Mouse (Mus musculus): ENCODE measurements around the gene Lcn3. TPM values are rescaled to one million over a fixed set of nuclear protein-coding genes. Genes with fewer than 3 reads are reported as not detected.
"Not testable (repeated sequence)": the region's sequence is repeated elsewhere in the genome, so short reads cannot be mapped to it uniquely, and the experiment has no call there.

The Lcn3 gene
- polyA plus RNA-seq, 1 experiment from 2014 or later, result not detected

DNA sequence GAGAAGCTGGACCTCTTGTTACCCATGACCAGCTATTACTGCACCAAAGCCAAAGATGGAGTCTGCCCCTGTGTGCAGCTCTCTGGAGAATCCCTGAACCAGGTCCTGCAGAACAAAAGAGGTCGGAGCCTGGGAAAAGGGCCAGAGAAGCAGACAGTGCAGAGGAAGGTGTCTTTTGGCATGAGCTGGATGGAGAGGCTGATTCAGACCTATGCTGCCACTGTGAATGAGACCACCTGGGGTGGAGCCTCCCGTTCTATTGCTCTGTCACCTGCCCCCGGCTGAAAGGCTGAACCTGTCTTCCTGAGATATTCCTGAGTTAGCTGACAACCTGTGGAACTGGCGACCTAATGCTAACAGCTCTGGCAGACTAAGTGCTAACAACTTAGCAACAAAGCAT, 15.6 kb downstream of the Lcn3 start:
- Histone ChIP-seq H3K4me2 (replicated peaks) (no peak overlapping the region), H3K36me3 (no peaks in the 10 kb centered on the region), H3K4me3 (no peak overlapping the region), H3K4me1 (0 out of 2 replicates have a peak, but pooled peaks cover 2% of the 10 kb centered on the region), H3K27me3 (no peaks in the 10 kb centered on the region), H3K9ac (no peak overlapping the region), H3K9me3 (replicated peaks) (no peaks in the 10 kb centered on the region), H3K27ac (no peak overlapping the region)
- 65% methylated on average over 4 of the region's 4 CpGs for WGBS
- ATAC-seq (ENCODE audit: low FRiP score), result no peak

DNA sequence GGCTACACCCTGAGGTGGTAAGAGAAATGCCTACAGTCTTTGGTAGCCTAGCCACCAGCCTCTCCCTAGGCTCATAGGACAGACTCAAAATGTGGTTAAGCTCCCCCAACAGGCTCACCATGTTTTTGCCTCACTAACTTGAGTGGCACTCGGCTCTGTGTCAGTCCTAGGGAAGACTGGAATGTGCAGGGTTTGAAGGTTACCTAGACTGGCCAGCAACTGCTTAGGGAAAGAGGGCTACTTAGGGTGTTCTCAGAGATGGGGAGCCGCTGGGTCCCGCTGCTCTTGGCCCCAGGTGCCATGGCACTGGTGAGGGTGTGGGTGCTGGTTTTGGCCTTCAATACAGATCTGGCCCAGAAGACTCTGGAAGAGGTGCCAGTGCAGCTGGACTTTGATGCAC, 16.6 kb downstream of the Lcn3 start, which contains the start of gene Gm13539:
Gene Gm13539 (plus strand): TSS at position 301 of the 400 bp plus-strand sequence.
- Histone ChIP-seq H3K27me3 (no peaks in the 10 kb centered on the region), H3K4me3 (no peak within 1 kb of the TSS), H3K27ac (no peak within 1 kb of the TSS), H3K4me1 (0 out of 2 replicates have a peak, but pooled peaks cover 6% of the 10 kb centered on the region), H3K4me2 (replicated peaks) (no peak within 1 kb of the TSS), H3K9ac (no peak within 1 kb of the TSS), H3K9me3 (replicated peaks) (no peaks in the 10 kb centered on the region), H3K36me3 (no peaks in the 10 kb centered on the region)
- 91% methylated on average over 3 of the region's 3 CpGs for WGBS
- ATAC-seq (ENCODE audit: low FRiP score), result no peak

DNA sequence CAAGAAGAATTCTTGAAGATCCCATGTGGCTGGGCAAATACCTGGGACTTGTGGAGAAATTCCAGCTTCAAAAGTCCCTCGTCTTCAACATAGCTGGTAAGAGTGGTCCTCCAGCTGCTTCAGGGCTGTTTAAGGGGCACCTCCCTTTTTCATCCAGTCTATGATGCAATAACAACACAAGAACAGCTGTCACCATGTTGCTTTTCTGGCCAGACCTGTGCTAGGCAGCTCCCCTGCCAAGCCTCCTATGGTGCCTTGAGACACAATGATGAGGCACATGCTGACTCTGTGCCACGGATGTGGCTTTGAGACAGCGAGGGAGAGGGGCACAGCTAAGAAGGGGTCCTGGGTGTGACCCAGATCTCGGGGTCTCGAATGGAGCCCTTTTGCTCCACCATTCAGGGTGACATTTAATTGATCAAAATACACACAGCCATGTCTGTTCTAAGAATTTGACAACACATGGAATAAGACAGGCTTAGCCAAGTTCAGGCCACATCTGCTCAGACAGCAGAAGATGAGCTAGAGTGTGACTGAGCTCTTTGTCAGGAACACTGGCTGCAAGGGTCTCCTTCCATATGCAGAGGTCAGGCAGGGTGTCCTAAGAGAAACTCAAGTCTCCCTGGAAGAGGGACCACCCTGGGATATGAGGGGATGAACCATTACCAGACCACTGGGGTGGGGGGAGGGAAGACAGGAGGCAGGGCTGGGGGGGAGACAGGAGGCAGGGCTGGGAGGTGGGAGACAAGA, 20.4 kb downstream of the Lcn3 start:
- no peak overlapping the region for H3K4me3 ChIP-seq
- H3K4me1 ChIP-seq, result 0 out of 2 replicates have a peak, but pooled peaks cover 6% of the 10 kb centered on the region
- no peaks in the 10 kb centered on the region for H3K36me3 ChIP-seq
- H3K27me3 ChIP-seq, result no peaks in the 10 kb centered on the region
- no peaks in the 10 kb centered on the region for H3K9me3 ChIP-seq (replicated peaks)
- WGBS, result 71% methylated on average over 5 of the region's 5 CpGs
- ATAC-seq (ENCODE audit: low FRiP score), result no peak
- H3K4me2 ChIP-seq (replicated peaks), result no peak overlapping the region
- H3K9ac ChIP-seq, result no peak overlapping the region
- no peak overlapping the region for H3K27ac ChIP-seq

DNA sequence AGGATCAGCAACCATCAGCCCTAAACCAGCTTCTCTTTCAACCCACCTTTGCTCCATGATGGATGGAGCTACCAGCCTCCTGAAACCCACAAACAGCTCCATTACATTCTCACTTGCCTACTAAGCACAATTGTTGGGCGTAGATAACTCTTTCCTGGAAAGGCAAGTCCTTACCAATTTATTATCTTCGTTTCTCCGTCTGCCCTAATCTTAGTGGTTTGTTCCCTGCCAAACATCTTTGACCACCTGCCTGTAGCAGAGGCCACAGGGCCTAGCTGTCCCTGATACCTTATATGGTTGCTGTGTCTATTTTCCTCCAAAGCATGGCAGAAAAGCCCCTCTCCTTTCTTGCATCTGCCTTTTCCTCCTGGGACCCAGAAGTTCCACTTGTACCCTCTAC, 23.7 kb downstream of the Lcn3 start:
- no peak for ATAC-seq (ENCODE audit: low FRiP score)
- Histone ChIP-seq H3K27ac (no peak overlapping the region), H3K4me2 (replicated peaks) (no peak overlapping the region), H3K27me3 (no peaks in the 10 kb centered on the region), H3K4me3 (no peak overlapping the region), H3K36me3 (no peaks in the 10 kb centered on the region), H3K4me1 (0 out of 2 replicates have a peak, but pooled peaks cover 6% of the 10 kb centered on the region), H3K9me3 (replicated peaks) (no peaks in the 10 kb centered on the region), H3K9ac (no peak overlapping the region)
- 91% methylated on average over 3 of the region's 3 CpGs for WGBS

DNA sequence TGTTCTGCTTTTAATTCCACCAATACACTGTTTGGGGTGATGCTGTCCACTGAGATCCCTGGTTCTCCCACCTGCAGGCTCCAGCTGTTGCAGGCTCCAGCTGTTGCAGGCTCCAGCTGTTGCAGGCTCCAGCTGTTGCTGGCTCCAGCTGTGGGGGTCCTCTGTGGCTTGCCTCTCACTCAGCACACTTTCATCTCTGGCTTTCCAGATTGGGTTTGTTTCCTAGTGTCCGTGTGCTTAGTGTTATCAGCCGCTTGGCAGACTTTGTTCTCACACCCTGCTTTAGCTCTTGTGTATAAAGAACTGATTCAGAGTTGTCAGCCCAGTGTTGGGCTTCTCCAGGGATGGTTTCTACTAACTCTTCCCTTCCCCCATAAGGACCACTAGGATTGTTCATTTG, 32.3 kb downstream of the Lcn3 start:
- no peaks in the 10 kb centered on the region for H3K27me3 ChIP-seq
- H3K4me2 ChIP-seq (replicated peaks), result no peak overlapping the region
- H3K9me3 ChIP-seq (replicated peaks), result no peaks in the 10 kb centered on the region
- H3K36me3 ChIP-seq, result no peaks in the 10 kb centered on the region
- no peak for ATAC-seq (ENCODE audit: low FRiP score)
- H3K9ac ChIP-seq, result no peak overlapping the region
- H3K4me3 ChIP-seq, result no peak overlapping the region
- peaks cover 5% of the 10 kb centered on the region; the same call in 1 of the 2 replicates for H3K4me1 ChIP-seq
- no peak overlapping the region for H3K27ac ChIP-seq
- WGBS, result 60% methylated on average over 2 of the region's 2 CpGs

DNA sequence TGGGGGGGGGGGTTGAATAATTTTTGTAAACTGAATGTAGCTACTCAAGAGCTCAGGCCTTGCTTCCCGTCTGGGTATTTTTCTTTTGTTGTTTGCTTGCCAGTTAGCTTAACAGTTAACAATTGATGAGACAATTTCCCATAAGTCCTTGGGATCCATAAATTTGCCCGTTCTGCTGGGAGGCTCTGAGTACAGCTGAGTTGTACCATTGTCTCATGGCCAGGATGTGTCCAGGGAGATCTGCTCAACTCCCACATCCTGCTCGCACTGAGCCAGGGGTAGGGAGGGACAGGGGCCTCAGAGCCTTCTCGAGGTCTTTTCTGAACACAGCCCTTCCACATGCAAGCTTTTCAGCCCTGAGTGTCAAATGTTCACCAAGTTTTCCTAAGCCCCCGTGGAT, 32.7 kb downstream of the Lcn3 start:
- H3K27me3 ChIP-seq, result no peaks in the 10 kb centered on the region
- no peaks in the 10 kb centered on the region for H3K36me3 ChIP-seq
- no peak overlapping the region for H3K9ac ChIP-seq
- H3K4me1 ChIP-seq, result peaks cover 5% of the 10 kb centered on the region; the same call in 1 of the 2 replicates
- ATAC-seq (ENCODE audit: low FRiP score), result no peak
- no peak overlapping the region for H3K4me2 ChIP-seq (replicated peaks)
- H3K27ac ChIP-seq, result no peak overlapping the region
- 48% methylated on average over 5 of the region's 5 CpGs for WGBS
- H3K4me3 ChIP-seq, result no peak overlapping the region
- no peaks in the 10 kb centered on the region for H3K9me3 ChIP-seq (replicated peaks)

DNA sequence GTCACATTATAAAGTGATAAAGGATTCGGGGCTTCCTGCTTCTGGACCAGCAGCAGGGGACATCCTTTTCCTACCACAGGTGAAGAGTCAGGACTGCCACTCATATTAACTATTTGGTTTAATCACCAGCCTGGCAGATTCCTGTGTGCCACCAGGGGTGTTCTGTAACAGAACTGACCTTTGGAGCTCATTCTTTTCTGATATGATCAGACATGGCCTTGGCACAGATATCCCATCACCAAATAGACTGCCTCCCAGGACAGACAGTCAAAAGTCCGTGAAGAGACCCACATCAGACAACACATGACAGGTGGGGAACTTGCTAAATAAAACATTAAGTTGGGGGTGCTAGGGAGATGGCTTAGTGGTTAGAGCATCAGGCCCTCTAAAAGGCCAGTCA, 46.3 kb downstream of the Lcn3 start:
- Histone ChIP-seq H3K36me3 (no peaks in the 10 kb centered on the region), H3K4me3 (no peak overlapping the region), H3K4me1 (no peaks in the 10 kb centered on the region), H3K9ac (no peak overlapping the region), H3K27me3 (no peaks in the 10 kb centered on the region), H3K4me2 (replicated peaks) (no peak overlapping the region), H3K9me3 (replicated peaks) (no peaks in the 10 kb centered on the region), H3K27ac (no peak overlapping the region)
- no peak for ATAC-seq (ENCODE audit: low FRiP score)
- 72% methylated on average over 2 of the region's 2 CpGs for WGBS

DNA sequence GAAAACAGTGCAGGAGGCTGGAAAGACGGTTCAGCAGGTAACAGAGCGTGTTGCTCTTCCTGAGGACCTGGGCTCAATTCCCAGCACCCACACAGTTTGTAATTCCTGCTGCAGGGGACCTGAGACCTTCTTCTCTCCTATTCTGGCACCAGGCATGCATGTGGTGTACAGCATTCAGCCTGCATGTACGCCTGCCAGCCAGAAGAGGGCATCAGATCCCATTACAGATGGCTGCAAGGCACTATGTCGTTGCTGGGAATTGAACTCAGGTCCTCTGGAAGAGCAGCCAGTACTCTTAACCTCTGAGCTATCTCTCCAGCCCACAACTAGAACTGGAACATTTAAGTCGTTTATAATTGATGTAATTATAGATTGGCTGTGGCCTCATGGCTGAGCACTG, 48.0 kb downstream of the Lcn3 start:
- Histone ChIP-seq H3K4me2 (replicated peaks) (no peak overlapping the region), H3K9me3 (replicated peaks) (no peaks in the 10 kb centered on the region), H3K4me3 (no peak overlapping the region), H3K27ac (no peak overlapping the region), H3K9ac (no peak overlapping the region), H3K36me3 (no peaks in the 10 kb centered on the region), H3K27me3 (no peaks in the 10 kb centered on the region), H3K4me1 (no peaks in the 10 kb centered on the region)
- ATAC-seq (ENCODE audit: low FRiP score), result no peak
- 80% methylated on average over 5 of the region's 5 CpGs for WGBS

DNA sequence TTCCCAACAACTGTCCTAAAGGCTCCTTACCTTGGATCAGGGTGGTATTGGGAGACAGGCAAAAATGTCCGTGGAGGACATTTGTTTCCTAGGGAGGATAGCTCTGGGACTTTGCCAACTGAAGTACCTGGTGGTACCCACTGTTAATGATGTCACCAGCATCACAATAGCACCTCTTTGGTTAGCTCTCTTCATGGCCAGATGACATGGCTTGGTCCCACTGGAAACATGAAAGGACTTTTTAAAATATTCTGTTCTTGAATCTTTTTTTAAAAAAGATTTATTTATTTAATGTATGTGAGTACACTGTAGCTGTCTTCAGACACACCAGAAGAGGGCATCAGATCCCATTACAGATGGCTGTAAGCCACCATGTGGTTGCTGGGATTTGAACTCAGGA, 50.4 kb downstream of the Lcn3 start, which contains the start of gene Glt6d1:
Gene Glt6d1 (minus strand): TSS at position 101 of the 400 bp plus-strand sequence.
- not testable (repeated sequence) for H3K4me1 ChIP-seq; H3K4me3 ChIP-seq; H3K9ac ChIP-seq; H3K9me3 ChIP-seq (replicated peaks); H3K27me3 ChIP-seq; H3K36me3 ChIP-seq; ATAC-seq (ENCODE audit: low FRiP score); H3K4me2 ChIP-seq (replicated peaks); H3K27ac ChIP-seq
- WGBS, result 70% methylated on average over 1 of the region's 1 CpGs

Other genes starting within 250 kb of the Lcn3 start
- 25.7 and 29.6 TPM in 2 replicates for gene Traf2, start 218.6 kb upstream of the Lcn3 start, polyA plus RNA-seq (2016; fragmentation: Nextera tagmentation; extraction: Ambion mirVana)
- 377 TPM in 2 replicates for gene Edf1, start 207.7 kb upstream of the Lcn3 start, polyA plus RNA-seq (2016; fragmentation: Nextera tagmentation; extraction: Ambion mirVana)
- gene Mamdc4, start 190.7 kb upstream of the Lcn3 start, polyA plus RNA-seq (2016; fragmentation: Nextera tagmentation; extraction: Ambion mirVana), result 4.7 and 6.7 TPM in 2 replicates
- 131 and 162 TPM in 2 replicates for gene Phpt1, start 190.3 kb upstream of the Lcn3 start, polyA plus RNA-seq (2016; fragmentation: Nextera tagmentation; extraction: Ambion mirVana)
- gene Ajm1, start 183.8 kb upstream of the Lcn3 start, polyA plus RNA-seq (2016; fragmentation: Nextera tagmentation; extraction: Ambion mirVana), result 2.4 and 3.1 TPM in 2 replicates
- gene Rabl6, start 157.0 kb upstream of the Lcn3 start, polyA plus RNA-seq (2016; fragmentation: Nextera tagmentation; extraction: Ambion mirVana), result 70.0 and 72.3 TPM in 2 replicates
- 0.25 and 0.32 TPM in 2 replicates for gene Ccdc183, start 147.9 kb upstream of the Lcn3 start, polyA plus RNA-seq (2016; fragmentation: Nextera tagmentation; extraction: Ambion mirVana)
- gene Tmem141, start 143.6 kb upstream of the Lcn3 start, polyA plus RNA-seq (2016; fragmentation: Nextera tagmentation; extraction: Ambion mirVana), result 21.7 and 23.4 TPM in 2 replicates
- gene Fcna, start 137.5 kb upstream of the Lcn3 start, polyA plus RNA-seq (2016; fragmentation: Nextera tagmentation; extraction: Ambion mirVana), result 0.96 and 1.3 TPM in 2 replicates
- not detected in 2 replicates for gene Lcn8, start 112.4 kb upstream of the Lcn3 start, polyA plus RNA-seq (2016; fragmentation: Nextera tagmentation; extraction: Ambion mirVana)
- not detected in 2 replicates for gene Lcn5, start 107.6 kb upstream of the Lcn3 start, polyA plus RNA-seq (2016; fragmentation: Nextera tagmentation; extraction: Ambion mirVana)
- not detected in 2 replicates for gene Lcn6, start 88.8 kb upstream of the Lcn3 start, polyA plus RNA-seq (2016; fragmentation: Nextera tagmentation; extraction: Ambion mirVana)
- gene Lcn10, start 82.8 kb upstream of the Lcn3 start, polyA plus RNA-seq (2016; fragmentation: Nextera tagmentation; extraction: Ambion mirVana), result not detected in 2 replicates
- gene Obp2a, start 65.5 kb upstream of the Lcn3 start, polyA plus RNA-seq (2016; fragmentation: Nextera tagmentation; extraction: Ambion mirVana), result not detected in 2 replicates
- gene Bmyc, start 58.8 kb upstream of the Lcn3 start, polyA plus RNA-seq (2016; fragmentation: Nextera tagmentation; extraction: Ambion mirVana), result 97.8 and 98.7 TPM in 2 replicates
- not detected in 2 replicates for gene Obp2b, start 28.6 kb upstream of the Lcn3 start, polyA plus RNA-seq (2016; fragmentation: Nextera tagmentation; extraction: Ambion mirVana)
- gene Lcn11, start 11.4 kb downstream of the Lcn3 start, polyA plus RNA-seq (2016; fragmentation: Nextera tagmentation; extraction: Ambion mirVana), result not detected in 2 replicates
- not detected in 2 replicates for gene Gm13539, start 16.7 kb downstream of the Lcn3 start, polyA plus RNA-seq (2016; fragmentation: Nextera tagmentation; extraction: Ambion mirVana)
- not detected in 2 replicates for gene Glt6d1, start 50.3 kb downstream of the Lcn3 start, polyA plus RNA-seq (2016; fragmentation: Nextera tagmentation; extraction: Ambion mirVana)
- gene Lcn9, start 57.6 kb downstream of the Lcn3 start, polyA plus RNA-seq (2016; fragmentation: Nextera tagmentation; extraction: Ambion mirVana), result not detected in 2 replicates
- gene Sohlh1, start 81.7 kb downstream of the Lcn3 start, polyA plus RNA-seq (2016; fragmentation: Nextera tagmentation; extraction: Ambion mirVana), result not detected in 2 replicates
- gene Kcnt1, start 98.2 kb downstream of the Lcn3 start, polyA plus RNA-seq (2016; fragmentation: Nextera tagmentation; extraction: Ambion mirVana), result 2.9 and 4.6 TPM in 2 replicates
- 85.5 and 92.7 TPM in 2 replicates for gene Camsap1, start 217.7 kb downstream of the Lcn3 start, polyA plus RNA-seq (2016; fragmentation: Nextera tagmentation; extraction: Ambion mirVana)